9 mouse cellular contexts compared by ENCODE assay signal in genomic region chr5:139378986-139379629, GRCm38 (mm10). TPM values are rescaled to one million over a fixed set of nuclear protein-coding genes. Genes with fewer than 3 reads are reported as not detected.
A peak's percentile ranks its signal among the peaks of the same experiment; 100 is the strongest.
DNase-seq lines count a peak whose midpoint lies in the region; ATAC-seq and TF ChIP-seq lines count a peak whose summit lies in the region.
"Had no signal": no experiment of that assay in that cellular context is flagged by ENCODE, and none has a peak within 500 bp of the region (broad histone marks: within the 10 kb centered on the region; RNA-seq: fewer than 3 reads in every experiment).

No protein-coding gene starts in this region.

- peaks cover 93% of the 10 kb centered on the region for H3K4me1 ChIP-seq in erythroblast, embryonic 14.5 days (ENCODE audit: control insufficient read depth)
- peaks cover 98% of the 10 kb centered on the region for H3K4me1 ChIP-seq in heart, embryonic 10.5 days
- H3K4me1 ChIP-seq in lung, postnatal 0 days (ENCODE audit: insufficient read depth, low read depth, low read length): peaks cover 44% of the 10 kb centered on the region
- H3K4me1 ChIP-seq in testis, adult 2 months (ENCODE audit: control insufficient read depth, insufficient read depth, low read length): peaks cover 29% of the 10 kb centered on the region

- no peak for TF ChIP-seq POLR2A in brain, embryonic 14.5 days (IDR thresholded peaks at IDR 0.05; ENCODE audit: borderline replicate concordance, extremely low read depth, insufficient read depth, insufficient read length, poor library complexity, severe bottlenecking)
- TF ChIP-seq POLR2A in testis, adult 2 months (IDR thresholded peaks at IDR 0.05; ENCODE audit: control insufficient read depth, low read depth, low read length): no peak

- H3K36me3 ChIP-seq in erythroblast, embryonic 14.5 days (ENCODE audit: control insufficient read depth): peaks cover 25% of the 10 kb centered on the region
- H3K36me3 ChIP-seq in heart, embryonic 10.5 days: no peaks in the 10 kb centered on the region
- no peaks in the 10 kb centered on the region for H3K36me3 ChIP-seq in lung, postnatal 0 days (ENCODE audit: insufficient read depth, low read length)
- no peaks in the 10 kb centered on the region for H3K36me3 ChIP-seq in testis, adult 2 months (ENCODE audit: control insufficient read depth, insufficient read depth, low read length)

- no peak overlapping the region for H3K9ac ChIP-seq in lung, postnatal 0 days (replicated peaks; ENCODE audit: low read depth)

- no peaks in the 10 kb centered on the region for H3K9me3 ChIP-seq in erythroblast, embryonic 14.5 days (ENCODE audit: control insufficient read depth, low read length)
- H3K9me3 ChIP-seq in heart, embryonic 10.5 days: no peaks in the 10 kb centered on the region
- no peaks in the 10 kb centered on the region for H3K9me3 ChIP-seq in lung, postnatal 0 days (ENCODE audit: low read length)

- TF ChIP-seq CTCF in brain, embryonic 14.5 days (IDR thresholded peaks at IDR 0.05; ENCODE audit: borderline replicate concordance, extremely low read depth, insufficient read depth, insufficient read length): no peak
- no peak for TF ChIP-seq CTCF in lung, postnatal 0 days (IDR thresholded peaks at IDR 0.05)
- TF ChIP-seq CTCF in testis, adult 2 months (IDR thresholded peaks at IDR 0.05; ENCODE audit: control insufficient read depth, insufficient read depth, insufficient replicate concordance, low read depth, low read length): no peak

- peak overlapping the region; percentile 91 for H3K27ac ChIP-seq in heart, embryonic 10.5 days
- H3K27ac ChIP-seq in lung, postnatal 0 days (ENCODE audit: low read length): peak overlapping the region; percentile 97
- H3K27ac ChIP-seq in testis, adult 2 months (ENCODE audit: control insufficient read depth, insufficient read depth, low read depth, low read length): peak overlapping the region; percentile 68

- ATAC-seq in erythroblast, adult 5-6 weeks (replicated peaks; ENCODE audit: low FRiP score, poor library complexity, severe bottlenecking): no peak
- ATAC-seq in lung, postnatal 0 days: peak; percentile 76

- DNase-seq in brain, embryonic 14.5 days (ENCODE audit: low read depth): peak; percentile 65
- no peak for DNase-seq in heart, embryonic 10.5 days (ENCODE audit: low spot score)
- peak; percentile 97 for DNase-seq in kidney, adult 9 months
- peak; percentile 97 for DNase-seq in lung, postnatal 0 days (ENCODE audit: low spot score)
- DNase-seq in layer of hippocampus, postnatal 14 days (ENCODE audit: low spot score in 2 of 2): no peak

- peak overlapping the region; percentile 83 for H3K4me2 ChIP-seq in lung, postnatal 0 days (replicated peaks; ENCODE audit: low read depth, low read length)

- H3K27me3 ChIP-seq in erythroblast, embryonic 14.5 days (ENCODE audit: control insufficient read depth): no peaks in the 10 kb centered on the region
- H3K27me3 ChIP-seq in heart, embryonic 10.5 days (ENCODE audit: insufficient read depth, poor library complexity, severe bottlenecking): no peaks in the 10 kb centered on the region
- no peaks in the 10 kb centered on the region for H3K27me3 ChIP-seq in lung, postnatal 0 days (replicated peaks; ENCODE audit: insufficient read depth, low read length)
- no peaks in the 10 kb centered on the region for H3K27me3 ChIP-seq in testis, adult 2 months (ENCODE audit: control insufficient read depth, insufficient read depth, low read length)

- WGBS in heart, embryonic 10.5 days: 20% methylated on average over 21 of the region's 21 CpGs
- WGBS in lung, postnatal 0 days: 7% methylated on average over 21 of the region's 21 CpGs

- peak overlapping the region; percentile 64 for H3K4me3 ChIP-seq in erythroblast, embryonic 14.5 days (replicated peaks)
- peak overlapping the region; percentile 82 for H3K4me3 ChIP-seq in heart, embryonic 10.5 days
- H3K4me3 ChIP-seq in lung, postnatal 0 days (ENCODE audit: low read depth, low read length): no peak overlapping the region
- no peak overlapping the region for H3K4me3 ChIP-seq in testis, adult 2 months (ENCODE audit: control insufficient read depth, low read depth, low read length)

- TF ChIP-seq EP300 in lung, postnatal 0 days (IDR thresholded peaks at IDR 0.05): peak; percentile 89

RNA-seq across cellular contexts. Expression of gene Gpr146, which starts 1.6 kb away (rescaled TPM):
- 8.1 and 9.7 TPM in 2 replicates for polyA plus RNA-seq in erythroblast, embryonic 14.5 days (2012)
- 27.3 and 37.2 TPM in 2 replicates for total RNA-seq in erythroblast, adult 5-6 weeks (2015; ENCODE audit: low replicate concordance)
- 49.4 and 58.3 TPM in 2 replicates for total RNA-seq in erythroblast, adult 5-6 weeks (2017; ENCODE audit: low replicate concordance)
- polyA plus RNA-seq in brain, embryonic 14.5 days (2012; rRNA removed): 1.5 and 2.0 TPM in 2 replicates
- 5.6 and 5.7 TPM in 2 replicates for polyA plus RNA-seq in heart, embryonic 10.5 days (2016; fragmentation: Nextera tagmentation; extraction: Ambion mirVana)
- 22.7 and 28.1 TPM in 2 replicates for polyA plus RNA-seq in lung, postnatal 0 days (2015; fragmentation: Nextera tagmentation; extraction: Ambion mirVana)
- 1.2 TPM in 2 replicates for polyA plus RNA-seq in testis, adult 2 months (2012; rRNA removed)
- 10 to 100 TPM; 10.1 to 11.8 TPM for total RNA-seq in layer of hippocampus, postnatal 14 days (2021)

RNA-seq across cellular contexts. Expression of gene C130050O18Rik, which starts 26.0 kb away (rescaled TPM):
- polyA plus RNA-seq in erythroblast, embryonic 14.5 days (2012): not detected in 2 replicates
- 1.9 and 2.1 TPM in 2 replicates for total RNA-seq in erythroblast, adult 5-6 weeks (2015; ENCODE audit: low replicate concordance)
- total RNA-seq in erythroblast, adult 5-6 weeks (2017; ENCODE audit: low replicate concordance): 2.9 and 4.3 TPM in 2 replicates
- polyA plus RNA-seq in brain, embryonic 14.5 days (2012; rRNA removed): 0.20 and 0.33 TPM in 2 replicates
- 0.28 and 0.45 TPM in 2 replicates for polyA plus RNA-seq in heart, embryonic 10.5 days (2016; fragmentation: Nextera tagmentation; extraction: Ambion mirVana)
- polyA plus RNA-seq in lung, postnatal 0 days (2015; fragmentation: Nextera tagmentation; extraction: Ambion mirVana): 2.2 and 3.3 TPM in 2 replicates
- polyA plus RNA-seq in testis, adult 2 months (2012; rRNA removed): 0.12 TPM in 1 of 2 replicates, not detected in the other
- total RNA-seq in layer of hippocampus, postnatal 14 days (2021): under 1 TPM; 0.17 to 0.21 TPM

RNA-seq across cellular contexts. Expression of gene Cyp2w1, which starts 26.7 kb away (rescaled TPM):
- polyA plus RNA-seq in erythroblast, embryonic 14.5 days (2012): 0.02 and 0.06 TPM in 2 replicates
- total RNA-seq in erythroblast, adult 5-6 weeks (2015; ENCODE audit: low replicate concordance): not detected in 2 replicates
- not detected in 2 replicates for total RNA-seq in erythroblast, adult 5-6 weeks (2017; ENCODE audit: low replicate concordance)
- polyA plus RNA-seq in brain, embryonic 14.5 days (2012; rRNA removed): 1.7 and 2.4 TPM in 2 replicates
- polyA plus RNA-seq in heart, embryonic 10.5 days (2016; fragmentation: Nextera tagmentation; extraction: Ambion mirVana): not detected in 2 replicates
- not detected in 2 replicates for polyA plus RNA-seq in lung, postnatal 0 days (2015; fragmentation: Nextera tagmentation; extraction: Ambion mirVana)
- polyA plus RNA-seq in testis, adult 2 months (2012; rRNA removed): 0.07 TPM in 1 of 2 replicates, not detected in the other
- not detected for total RNA-seq in layer of hippocampus, postnatal 14 days (2021)
- total RNA-seq: layer of hippocampus, postnatal 10 days had no signal

RNA-seq across cellular contexts. Expression of gene Cox19, which starts 27.9 kb away (rescaled TPM):
- 5.5 and 10.5 TPM in 2 replicates for polyA plus RNA-seq in erythroblast, embryonic 14.5 days (2012)
- 4.2 and 6.5 TPM in 2 replicates for total RNA-seq in erythroblast, adult 5-6 weeks (2015; ENCODE audit: low replicate concordance)
- total RNA-seq in erythroblast, adult 5-6 weeks (2017; ENCODE audit: low replicate concordance): 7.7 and 8.8 TPM in 2 replicates
- 123 and 149 TPM in 2 replicates for polyA plus RNA-seq in brain, embryonic 14.5 days (2012; rRNA removed)
- polyA plus RNA-seq in heart, embryonic 10.5 days (2016; fragmentation: Nextera tagmentation; extraction: Ambion mirVana): 76.3 and 93.2 TPM in 2 replicates
- polyA plus RNA-seq in lung, postnatal 0 days (2015; fragmentation: Nextera tagmentation; extraction: Ambion mirVana): 60.5 and 61.6 TPM in 2 replicates
- 42.2 and 49.9 TPM in 2 replicates for polyA plus RNA-seq in testis, adult 2 months (2012; rRNA removed)
- 10 to 100 TPM; 73.6 to 79.4 TPM for total RNA-seq in layer of hippocampus, postnatal 14 days (2021)

RNA-seq across cellular contexts. Expression of gene Gper1, which starts 43.8 kb away (rescaled TPM):
- not detected in 2 replicates for polyA plus RNA-seq in erythroblast, embryonic 14.5 days (2012)
- total RNA-seq in erythroblast, adult 5-6 weeks (2015; ENCODE audit: low replicate concordance): not detected in 2 replicates
- total RNA-seq in erythroblast, adult 5-6 weeks (2017; ENCODE audit: low replicate concordance): not detected in 2 replicates
- 6.5 and 6.8 TPM in 2 replicates for polyA plus RNA-seq in brain, embryonic 14.5 days (2012; rRNA removed)
- polyA plus RNA-seq in heart, embryonic 10.5 days (2016; fragmentation: Nextera tagmentation; extraction: Ambion mirVana): 0.26 and 0.36 TPM in 2 replicates
- polyA plus RNA-seq in lung, postnatal 0 days (2015; fragmentation: Nextera tagmentation; extraction: Ambion mirVana): 7.1 and 7.2 TPM in 2 replicates
- 0.27 and 0.43 TPM in 2 replicates for polyA plus RNA-seq in testis, adult 2 months (2012; rRNA removed)
- total RNA-seq in layer of hippocampus, postnatal 14 days (2021): 1 to 10 TPM; 3.0 to 3.5 TPM

Comparison
In these comparisons a context has a peak if more than half of its experiments do, and no peak if none do; other contexts are left out.
1. H3K4me3 ChIP-seq: peak in erythroblast, embryonic 14.5 days (single experiment) and heart, embryonic 10.5 days (single experiment); none in lung, postnatal 0 days (single experiment) and testis, adult 2 months (single experiment).
2. DNase-seq: peak in brain, embryonic 14.5 days (single experiment), kidney, adult 9 months (single experiment) and lung, postnatal 0 days (single experiment); none in heart, embryonic 10.5 days (single experiment) and layer of hippocampus, postnatal 14 days (0 of 2).
3. Peak in every context shown above with its lines, with median percentiles within 50 percentile points of each other: H3K27ac ChIP-seq.